In genomic region chr6:50588251-50588650, GRCm38 (mm10) we compare ENCODE assay signal across 8 mouse cellular contexts. TPM values are rescaled to one million over a fixed set of nuclear protein-coding genes. Genes with fewer than 3 reads are reported as not detected.
DNase-seq lines count a peak whose midpoint lies in the region; ATAC-seq lines count a peak whose summit lies in the region.

No protein-coding gene starts in this region.

- H3K27ac ChIP-seq in midbrain, embryonic 11.5 days (ENCODE audit: low read depth, low read length) = no peak overlapping the region
- no peak overlapping the region for H3K27ac ChIP-seq in midbrain, embryonic 16.5 days (ENCODE audit: low read length)

- ATAC-seq in midbrain, embryonic 11.5 days (ENCODE audit: low FRiP score) = no peak
- ATAC-seq in midbrain, embryonic 16.5 days = no peak
- ATAC-seq in activated CD4-positive, CD25-positive, alpha-beta regulatory T cell, adult 4 months = peak; percentile 75
- peak; percentile 78 for ATAC-seq in erythroblast, adult 5-6 weeks (replicated peaks; ENCODE audit: low FRiP score, poor library complexity, severe bottlenecking)

- DNase-seq in gastrocnemius, adult 18-20 months (ENCODE audit: low spot score) = peak; percentile 69
- DNase-seq in gastrocnemius, postnatal 25 days = no peak
- peak; percentile 98 for DNase-seq in midbrain, embryonic 11.5 days (ENCODE audit: low spot score, missing footprints)
- peak; percentile 75 for DNase-seq in lung, postnatal 14 days
- peak; percentile 61 for DNase-seq in telencephalon, adult 2 months (ENCODE audit: low read depth, low spot score)

- no peak overlapping the region for H3K9ac ChIP-seq in midbrain, embryonic 11.5 days (ENCODE audit: low read length)
- H3K9ac ChIP-seq in midbrain, embryonic 16.5 days (ENCODE audit: low read depth, low read length) = no peak overlapping the region

- no peaks in the 10 kb centered on the region for H3K27me3 ChIP-seq in midbrain, embryonic 11.5 days (ENCODE audit: control insufficient read depth, insufficient read depth, low read length)
- H3K27me3 ChIP-seq in midbrain, embryonic 16.5 days (ENCODE audit: control insufficient read depth, insufficient read depth, low read depth, low read length) = no peaks in the 10 kb centered on the region

- H3K4me1 ChIP-seq in midbrain, embryonic 11.5 days (ENCODE audit: control insufficient read depth, insufficient read depth, low read length) = no peaks in the 10 kb centered on the region
- no peaks in the 10 kb centered on the region for H3K4me1 ChIP-seq in midbrain, embryonic 16.5 days (ENCODE audit: control insufficient read depth, insufficient read depth, low read length)

- no peak overlapping the region for H3K4me3 ChIP-seq in midbrain, embryonic 11.5 days (ENCODE audit: low read depth, low read length)
- no peak overlapping the region for H3K4me3 ChIP-seq in midbrain, embryonic 16.5 days (ENCODE audit: low read depth, low read length)

- H3K4me2 ChIP-seq in midbrain, embryonic 11.5 days = no peak overlapping the region
- no peak overlapping the region for H3K4me2 ChIP-seq in midbrain, embryonic 16.5 days (ENCODE audit: low read length)

- H3K9me3 ChIP-seq in midbrain, embryonic 11.5 days (ENCODE audit: control insufficient read depth, low read length) = no peaks in the 10 kb centered on the region
- no peaks in the 10 kb centered on the region for H3K9me3 ChIP-seq in midbrain, embryonic 16.5 days (replicated peaks; ENCODE audit: control insufficient read depth, low read length, poor library complexity, severe bottlenecking)

- H3K36me3 ChIP-seq in midbrain, embryonic 11.5 days (ENCODE audit: control insufficient read depth, insufficient read depth, low read length) = no peaks in the 10 kb centered on the region
- no peaks in the 10 kb centered on the region for H3K36me3 ChIP-seq in midbrain, embryonic 16.5 days (ENCODE audit: control insufficient read depth, insufficient read depth, low read length)

- 83% methylated on average over 1 of the region's 1 CpGs for WGBS in midbrain, embryonic 11.5 days
- WGBS in midbrain, embryonic 16.5 days = 95% methylated on average over 1 of the region's 1 CpGs

RNA-seq across cellular contexts. Expression of gene 4921507P07Rik, which starts 8.2 kb away (rescaled TPM):
- total RNA-seq in gastrocnemius, adult 18-20 months (2021) = under 1 TPM; 0.43 to 0.89 TPM
- under 1 TPM; 0.24 to 0.28 TPM for total RNA-seq in gastrocnemius, postnatal 25 days (2021)
- 0.95 and 0.98 TPM in 2 replicates for polyA plus RNA-seq in midbrain, embryonic 11.5 days (2014; fragmentation: Nextera tagmentation; extraction: Ambion mirVana)
- 4.0 and 4.3 TPM in 2 replicates for polyA plus RNA-seq in midbrain, embryonic 16.5 days (2015; fragmentation: Nextera tagmentation; extraction: Ambion mirVana)
- under 1 TPM in 1 of 2 experiments, not detected in 1; 0.19 TPM for polyA plus RNA-seq in activated CD4-positive, CD25-positive, alpha-beta regulatory T cell, adult 4 months (2017; shearing (Covaris generic))
- 0.63 TPM in 1 of 2 replicates, not detected in the other for total RNA-seq in erythroblast, adult 5-6 weeks (2015; ENCODE audit: low replicate concordance)
- total RNA-seq in erythroblast, adult 5-6 weeks (2017; ENCODE audit: low replicate concordance) = not detected in 2 replicates

RNA-seq across cellular contexts. Expression of gene Cycs, which starts 21.9 kb away (rescaled TPM):
- 100 to 1,000 TPM in 1 of 2 experiments, 10 to 100 TPM in 1; 88.3 to 102 TPM for total RNA-seq in gastrocnemius, adult 18-20 months (2021)
- total RNA-seq in gastrocnemius, postnatal 25 days (2021) = 100 to 1,000 TPM; 110 TPM
- polyA plus RNA-seq in midbrain, embryonic 11.5 days (2014; fragmentation: Nextera tagmentation; extraction: Ambion mirVana) = 76.5 and 80.5 TPM in 2 replicates
- 68.8 and 73.5 TPM in 2 replicates for polyA plus RNA-seq in midbrain, embryonic 16.5 days (2015; fragmentation: Nextera tagmentation; extraction: Ambion mirVana)
- 10 to 100 TPM; 24.0 to 33.8 TPM for polyA plus RNA-seq in activated CD4-positive, CD25-positive, alpha-beta regulatory T cell, adult 4 months (2017; shearing (Covaris generic))
- 13.8 and 26.5 TPM in 2 replicates for total RNA-seq in erythroblast, adult 5-6 weeks (2015; ENCODE audit: low replicate concordance)
- total RNA-seq in erythroblast, adult 5-6 weeks (2017; ENCODE audit: low replicate concordance) = 14.5 and 20.2 TPM in 2 replicates

Comparison
In these comparisons a context has a peak if more than half of its experiments do, and no peak if none do; other contexts are left out.
1. ATAC-seq: peak in activated CD4-positive, CD25-positive, alpha-beta regulatory T cell, adult 4 months (single experiment) and erythroblast, adult 5-6 weeks (single experiment); none in midbrain, embryonic 11.5 days (single experiment) and midbrain, embryonic 16.5 days (single experiment).